Mouse (Mus musculus) MN1 (cell line): ENCODE results near the gene Lsm8.
"Not testable (repeated sequence)": the region's sequence is repeated elsewhere in the genome, so short reads cannot be mapped to it uniquely, and the experiment has no call there.

Source experiments
- DNase-seq: peaks from one replicate; pipeline ENCODE4 v3.0.0-alpha.2; 2016; ENCODE audit warnings: low spot score

Lsm8 gene

GRCm38 (mm10) chr6:18848051-18848701 lies at the start of gene Lsm8:
Gene Lsm8, plus strand, starts transcription at chr6:18848579.
- peak; percentile 98 for DNase-seq

DNA sequence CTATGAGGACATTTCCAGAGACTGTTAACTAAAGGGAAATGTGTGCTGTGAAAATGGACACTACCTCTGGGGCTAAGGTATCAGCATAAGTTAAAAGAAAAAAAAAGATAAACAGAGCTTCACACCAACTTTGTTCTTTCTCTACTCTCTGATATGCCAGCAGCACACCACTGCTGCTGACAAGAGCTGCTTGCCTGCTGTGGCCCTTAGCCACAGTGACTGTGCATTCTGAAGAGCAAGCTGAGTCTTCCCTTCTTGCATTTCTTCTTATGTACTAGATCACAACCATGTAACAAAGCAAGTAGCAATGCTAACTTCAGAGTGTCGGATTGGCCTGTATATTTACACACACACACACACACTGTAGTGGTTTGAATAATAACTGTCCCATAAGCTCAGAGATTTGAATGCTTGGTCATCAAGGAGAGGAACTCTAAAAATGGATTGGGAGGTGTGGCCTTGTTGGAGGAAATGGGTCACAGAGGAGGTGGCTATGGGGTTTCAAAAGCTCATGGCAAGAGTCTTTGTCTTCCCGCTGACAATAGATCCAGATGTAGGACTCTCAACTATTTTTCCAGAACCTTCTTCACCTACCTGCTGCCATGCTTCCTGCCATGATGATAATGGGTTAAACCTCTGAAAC lies 47.4 kb upstream of the Lsm8 start:
- DNase-seq: no peak

DNA sequence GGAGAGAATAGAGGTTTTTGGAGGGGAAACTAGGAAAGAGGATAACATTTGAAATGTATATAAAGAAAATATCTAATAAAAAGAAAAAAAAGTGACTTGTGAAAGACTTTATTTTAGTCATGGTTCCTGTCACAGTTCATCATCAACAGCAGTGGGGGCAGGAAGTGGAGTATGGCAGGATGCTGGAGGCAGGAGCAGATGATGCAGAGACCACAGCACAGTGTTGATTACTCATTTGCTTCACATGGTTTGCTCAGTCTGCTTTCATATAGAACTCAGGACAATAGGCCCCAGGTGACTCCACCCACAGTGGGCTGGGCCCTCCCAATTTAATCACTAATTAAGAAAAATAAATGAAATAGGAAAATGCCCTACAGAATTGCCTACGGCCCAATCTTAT lies 35.8 kb upstream of the Lsm8 start:
- DNase-seq: no peak

- DNase-seq: no peak
Measured at GRCm38 (mm10) chr6:18815606-18816005, 32.8 kb upstream of the Lsm8 start.

- DNase-seq: peak; percentile 18
Measured at GRCm38 (mm10) chr6:18819343-18819742, 29.0 kb upstream of the Lsm8 start.

DNA sequence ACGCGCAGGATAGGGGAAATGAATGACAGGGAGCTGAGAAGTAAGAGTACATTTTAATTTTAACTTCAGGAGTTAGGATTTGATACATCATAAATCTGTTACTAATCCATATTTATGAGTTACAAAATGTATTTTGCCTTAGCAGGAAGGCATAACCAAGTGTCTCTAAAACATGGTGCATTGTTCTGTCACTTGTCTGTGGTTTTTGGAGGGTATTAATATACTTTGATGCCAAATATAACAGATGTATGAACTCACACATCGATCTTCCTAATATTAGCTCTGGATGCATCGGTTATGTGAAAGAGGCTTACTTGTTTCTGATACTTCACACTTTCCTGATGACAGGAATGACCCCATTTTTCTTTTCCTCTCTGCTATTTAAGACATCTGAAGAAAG lies 28.1 kb upstream of the Lsm8 start:
- DNase-seq: no peak

DNA sequence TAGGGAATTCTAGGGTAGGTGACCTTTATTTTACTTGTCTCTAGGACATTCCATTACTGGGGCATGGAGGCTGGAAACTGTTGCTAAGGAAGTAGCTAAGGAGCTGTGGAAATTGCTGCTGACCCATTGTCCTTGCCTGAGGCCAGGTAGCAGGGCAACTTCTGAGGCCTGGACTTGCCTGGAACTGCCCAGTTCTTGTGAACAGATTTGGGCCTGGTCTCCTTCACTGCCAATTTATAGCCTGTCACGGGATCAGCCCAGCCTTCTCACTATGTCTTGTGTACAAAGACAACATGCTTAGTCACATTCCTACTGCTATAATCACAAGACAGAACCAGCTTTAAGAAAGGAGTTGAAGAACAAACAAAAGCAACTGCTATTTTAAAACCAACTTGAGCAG lies 25.6 kb upstream of the Lsm8 start:
- no peak for DNase-seq

GRCm38 (mm10) chr6:18832958-18833357 lies 15.4 kb upstream of the Lsm8 start:
- no peak for DNase-seq

DNA sequence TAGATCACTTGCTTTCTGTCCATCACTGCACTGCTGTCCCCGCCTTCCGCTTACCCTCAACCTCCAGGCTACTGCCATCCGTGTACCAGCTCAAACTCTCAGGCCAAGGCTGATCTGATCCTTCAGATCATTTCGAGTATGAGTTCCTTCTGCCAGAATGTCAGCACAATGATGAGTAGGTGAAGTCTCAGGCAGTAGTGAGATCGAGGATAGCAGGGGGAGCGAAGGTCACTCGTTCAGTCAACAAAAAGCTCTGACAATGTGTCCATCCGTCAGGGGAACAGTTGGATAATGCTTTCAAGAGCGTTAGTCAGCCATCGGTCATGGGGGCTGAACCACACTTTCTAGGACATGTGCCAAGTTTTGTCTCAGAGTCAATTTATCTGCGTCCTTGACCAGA lies 3.9 kb upstream of the Lsm8 start:
- not testable (repeated sequence) for DNase-seq

- DNase-seq: not testable (repeated sequence)
Measured at GRCm38 (mm10) chr6:18845571-18845970, 2.8 kb upstream of the Lsm8 start.

DNA sequence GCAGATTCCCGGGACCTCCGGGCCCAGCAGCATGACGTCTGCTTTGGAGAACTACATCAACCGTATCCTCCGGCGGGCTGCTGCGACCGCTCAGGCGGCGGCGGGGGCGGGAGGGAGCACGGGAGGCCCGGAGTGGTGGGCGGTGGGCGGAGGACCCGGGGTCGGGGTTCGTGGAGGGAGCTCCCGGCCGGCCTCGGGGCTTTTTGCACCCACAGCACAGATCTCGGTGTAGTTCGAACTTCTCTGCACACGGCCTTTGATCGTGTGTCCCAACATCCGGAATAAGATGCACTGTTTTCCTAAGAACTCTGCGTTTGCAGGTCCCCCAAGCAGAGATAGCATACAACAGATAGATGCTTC lies 303 bp downstream of the Lsm8 start:
- DNase-seq: no peak

DNA sequence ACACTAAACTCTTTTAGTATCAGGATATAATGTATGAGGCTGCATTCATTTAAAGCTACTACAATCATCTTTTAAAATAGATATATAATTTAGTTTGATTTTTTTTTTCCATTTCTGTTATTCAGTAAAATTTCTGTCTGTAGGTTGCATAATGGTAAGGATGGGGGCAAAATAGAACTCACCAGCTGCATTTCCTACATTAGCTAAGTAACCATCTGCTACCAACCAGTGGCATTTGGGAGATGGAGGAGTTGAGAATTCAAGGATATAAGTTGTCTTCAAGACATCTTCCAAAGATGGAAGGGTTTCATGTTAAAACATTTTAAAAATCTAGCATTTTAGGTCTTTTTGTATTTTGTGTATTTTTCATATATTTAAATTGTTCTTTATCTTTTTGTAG lies 6.9 kb downstream of the Lsm8 start:
- no peak for DNase-seq

GRCm38 (mm10) chr6:18856487-18857078 lies 8.2 kb downstream of the Lsm8 start:
- no peak for DNase-seq

DNA sequence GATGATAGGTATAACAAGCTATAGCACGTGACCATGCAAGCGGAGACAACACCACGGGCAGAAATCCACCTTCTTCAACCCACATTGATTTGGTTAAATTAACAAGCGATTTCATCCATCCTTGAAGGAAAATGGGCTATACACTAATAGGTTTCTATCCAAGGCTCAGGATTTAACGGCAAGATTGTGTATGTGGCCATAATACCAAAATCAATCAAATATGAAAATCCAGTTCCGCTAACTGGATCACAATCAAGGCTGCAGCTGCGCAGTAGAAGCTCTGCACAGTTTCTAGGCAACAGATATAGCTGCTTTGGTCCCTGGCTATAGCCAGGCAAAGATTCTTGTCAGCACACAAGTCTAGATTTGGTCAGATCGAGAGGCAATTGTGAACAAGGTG lies 17.6 kb downstream of the Lsm8 start, which contains the start of gene Ankrd7:
Gene Ankrd7 (plus strand): TSS at position 301 of the 400 bp plus-strand sequence.
- no peak for DNase-seq

- DNase-seq: no peak
Measured at GRCm38 (mm10) chr6:18889030-18889429, 40.7 kb downstream of the Lsm8 start.

GRCm38 (mm10) chr6:18894142-18894541 lies 45.8 kb downstream of the Lsm8 start:
- no peak for DNase-seq
